Mouse (Mus musculus) v-Abl transformed pro-B cells (cell line): Measurements from ENCODE around the gene Rgma.

Source experiments
- in situ Hi-C, 2 experiments: fragments of 400-800 bp; cut with MboI; formaldehyde crosslinking; loops; one replicate each; pipeline ENCODE4 v1.15.1; 2025; ENCODE audit not compliant: unreplicated experiment in 2 of 2

Rgma gene

GRCm38 (mm10) chr7:73399501-73400044 is 24.3 kb downstream of the Rgma start:
- in situ Hi-C loops = loop anchor here in 1 of 2 experiments (25.0 kb wide), 2 partner anchors 963 to 1162 kb away; no protein-coding TSS in a partner anchor

- in situ Hi-C loops = loop anchor here in 1 of 2 experiments (25.0 kb wide), 2 partner anchors 962 to 1163 kb away; no protein-coding TSS in a partner anchor
These were observed 25.0 kb downstream of the Rgma start for GRCm38 (mm10) chr7:73400051-73400916.

- in situ Hi-C loops = loop anchor here in 1 of 2 experiments (25.0 kb wide), 2 partner anchors 960 to 1165 kb away; no protein-coding TSS in a partner anchor
These were observed 26.8 kb downstream of the Rgma start for GRCm38 (mm10) chr7:73402106-73402505.

- in situ Hi-C loops = loop anchor here in 1 of 2 experiments (25.0 kb wide), 2 partner anchors 960 to 1165 kb away; no protein-coding TSS in a partner anchor
These were observed 27.4 kb downstream of the Rgma start for GRCm38 (mm10) chr7:73402671-73403070.

- in situ Hi-C loops = loop anchor here in 1 of 2 experiments (25.0 kb wide), 2 partner anchors 959 to 1166 kb away; no protein-coding TSS in a partner anchor
These were observed 28.2 kb downstream of the Rgma start for GRCm38 (mm10) chr7:73403538-73403937.

DNA sequence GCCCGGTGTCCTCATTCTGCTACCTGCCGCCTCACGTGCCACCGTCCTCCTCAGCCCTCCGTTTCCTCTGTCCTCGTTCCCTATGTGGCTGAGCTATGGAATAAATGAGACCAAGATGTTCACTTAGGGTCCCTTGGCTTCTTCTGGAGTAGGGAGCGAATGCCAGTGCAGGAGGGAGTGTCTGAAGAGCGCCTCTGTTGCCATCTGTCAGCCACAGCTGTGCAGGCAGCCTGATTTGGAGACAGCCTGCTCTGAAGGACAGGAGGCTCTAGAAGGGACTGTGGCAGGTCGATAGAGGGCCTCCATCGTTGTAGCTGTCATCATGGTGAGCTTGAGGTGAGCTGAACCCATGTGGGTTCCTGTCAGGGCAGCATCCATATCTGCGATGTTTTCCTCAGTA is 30.2 kb downstream of the Rgma start:
- in situ Hi-C loops = loop anchor here in 1 of 2 experiments (25.0 kb wide), 2 partner anchors 957 to 1168 kb away; no protein-coding TSS in a partner anchor

GRCm38 (mm10) chr7:73411523-73411922 is 36.2 kb downstream of the Rgma start:
- in situ Hi-C loops = loop anchor here in 1 of 2 experiments (25.0 kb wide), 2 partner anchors 951 to 1174 kb away; no protein-coding TSS in a partner anchor

DNA sequence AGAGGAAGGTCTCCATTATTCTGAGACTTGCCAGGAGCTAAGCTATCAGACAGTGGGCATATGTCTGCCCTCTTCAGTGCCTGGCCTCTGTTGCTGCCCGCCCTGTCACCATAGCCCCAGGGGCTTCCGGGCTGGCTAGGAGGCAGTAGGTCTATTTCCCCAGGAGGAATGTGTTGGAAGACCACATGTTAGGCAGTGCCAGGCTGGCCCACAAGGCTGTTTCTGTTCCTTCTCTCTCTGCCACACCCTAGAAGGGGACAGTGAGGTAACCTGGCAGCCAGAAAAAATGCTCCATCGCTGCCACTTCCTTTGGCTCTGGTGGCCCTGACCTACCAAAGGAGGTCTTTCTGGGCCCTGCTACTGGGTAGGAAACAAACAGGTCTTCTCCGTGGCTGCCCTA is 36.7 kb downstream of the Rgma start:
- in situ Hi-C loops = loop anchor here in 1 of 2 experiments (25.0 kb wide), 2 partner anchors 950 to 1175 kb away; no protein-coding TSS in a partner anchor

DNA sequence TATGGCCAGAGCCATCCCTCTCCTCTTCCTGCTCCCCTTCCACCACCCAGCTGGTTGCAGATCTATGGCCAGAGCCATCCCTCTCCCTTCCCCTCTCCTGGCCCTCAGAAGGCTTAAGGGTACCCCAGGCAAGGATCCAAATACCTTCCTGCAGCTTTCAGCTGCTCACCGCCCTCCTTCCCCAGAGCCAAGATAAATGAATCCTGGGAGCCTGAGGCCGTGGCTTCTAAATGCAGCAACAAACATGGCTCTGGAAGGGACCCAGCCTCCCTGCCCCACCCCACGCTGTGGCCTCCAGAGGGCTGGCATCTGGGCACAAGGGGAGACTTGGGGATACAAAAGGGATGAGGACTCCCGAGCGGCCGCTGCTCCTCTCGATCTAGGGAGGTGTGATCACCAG is 37.1 kb downstream of the Rgma start:
- in situ Hi-C loops = loop anchor here in 1 of 2 experiments (25.0 kb wide), 2 partner anchors 950 to 1175 kb away; no protein-coding TSS in a partner anchor

GRCm38 (mm10) chr7:73414192-73414591 is 38.9 kb downstream of the Rgma start:
- in situ Hi-C loops = loop anchor here in 1 of 2 experiments (25.0 kb wide), 2 partner anchors 948 to 1177 kb away; no protein-coding TSS in a partner anchor

DNA sequence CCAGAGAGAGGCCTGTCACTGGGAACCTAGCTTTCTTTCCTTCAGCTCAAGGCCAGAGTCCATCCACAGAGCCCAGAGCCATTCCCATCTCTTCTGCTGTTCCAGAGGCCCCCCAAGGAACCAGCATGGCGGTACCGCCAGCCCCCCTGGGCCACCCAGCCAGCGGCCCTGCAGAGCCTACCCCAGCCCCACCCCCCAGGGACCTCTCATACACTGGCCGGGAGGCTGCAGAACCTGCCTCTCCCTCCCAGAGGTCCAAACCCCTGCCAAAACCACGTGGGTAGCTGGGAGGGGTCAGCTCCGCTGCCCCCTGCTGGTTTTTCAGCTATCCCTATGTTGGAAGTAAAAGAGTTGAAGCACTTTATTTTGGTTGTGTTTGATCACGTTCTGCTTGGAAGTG is 44.1 kb downstream of the Rgma start:
- in situ Hi-C loops = loop anchor here in 1 of 2 experiments (25.0 kb wide), 2 partner anchors 943 to 1182 kb away; no protein-coding TSS in a partner anchor

GRCm38 (mm10) chr7:73420827-73421226 is 45.5 kb downstream of the Rgma start:
- in situ Hi-C loops = loop anchor here (5.0 to 25.0 kb wide), 4 partner anchors 941 to 1184 kb away; no protein-coding TSS in a partner anchor

DNA sequence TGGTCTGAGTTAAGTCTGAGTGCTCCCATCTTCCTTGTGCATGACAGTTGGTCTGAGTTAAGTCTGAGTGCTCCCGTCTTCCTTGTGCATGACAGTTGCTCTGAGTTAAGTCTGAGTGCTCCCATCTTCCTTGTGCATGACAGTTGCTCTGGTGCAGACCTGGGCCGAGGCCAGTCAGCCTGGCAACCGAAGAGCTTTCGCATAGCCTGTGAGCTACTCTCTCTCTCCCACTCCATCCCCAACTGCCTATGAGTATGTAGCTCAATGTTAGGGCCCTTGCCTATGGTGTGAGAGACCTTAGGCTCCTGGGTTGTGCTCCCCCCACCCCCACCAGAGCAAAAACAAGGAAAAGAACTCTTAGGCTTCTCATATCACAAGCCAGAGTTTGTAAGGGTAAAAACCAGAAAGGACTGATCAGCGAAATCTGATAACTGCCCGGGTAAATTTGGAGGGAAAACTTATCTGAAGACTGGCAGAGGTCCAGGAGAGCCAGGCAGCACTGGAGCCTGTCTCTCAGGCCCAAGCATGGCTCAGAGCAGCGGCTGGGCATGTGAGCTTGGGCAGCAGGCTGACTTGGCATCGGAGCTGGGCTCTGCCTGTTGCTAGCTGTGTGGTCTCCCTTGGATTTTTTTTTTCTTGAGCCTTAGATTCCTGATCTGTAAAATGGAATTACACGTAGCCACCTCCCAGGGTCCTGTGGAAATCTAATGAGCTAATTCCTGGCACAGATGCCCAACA is 46.1 kb downstream of the Rgma start:
- in situ Hi-C loops = loop anchor here (5.0 to 25.0 kb wide), 4 partner anchors 941 to 1184 kb away; no protein-coding TSS in a partner anchor

GRCm38 (mm10) chr7:73422223-73423113 is 47.2 kb downstream of the Rgma start:
- in situ Hi-C loops = loop anchor here (5.0 to 25.0 kb wide), 4 partner anchors 940 to 1185 kb away; no protein-coding TSS in a partner anchor

DNA sequence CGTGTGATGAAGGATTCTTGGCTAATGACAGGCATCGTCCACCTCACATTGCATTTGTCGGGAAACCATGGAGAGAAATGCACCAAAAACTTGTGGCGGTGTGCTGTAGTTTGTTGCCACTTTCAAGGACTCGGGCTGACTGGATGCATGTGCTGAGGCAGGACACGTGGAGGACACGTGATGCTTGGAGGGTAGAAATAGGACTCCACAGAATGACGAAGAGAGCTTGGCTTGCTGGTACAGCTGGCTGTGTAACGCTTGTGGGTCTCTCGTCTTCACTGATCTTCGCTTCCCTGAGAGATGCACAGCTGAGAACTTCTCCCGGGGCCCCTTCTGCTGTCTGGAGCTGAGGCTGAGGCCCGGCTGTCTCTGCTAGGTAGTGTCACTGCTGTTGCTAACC is 47.9 kb downstream of the Rgma start:
- in situ Hi-C loops = loop anchor here (5.0 to 25.0 kb wide), 4 partner anchors 939 to 1186 kb away; no protein-coding TSS in a partner anchor

GRCm38 (mm10) chr7:73424243-73424642 is 48.9 kb downstream of the Rgma start:
- in situ Hi-C loops = loop anchor here (5.0 to 25.0 kb wide), 4 partner anchors 938 to 1187 kb away; no protein-coding TSS in a partner anchor

DNA sequence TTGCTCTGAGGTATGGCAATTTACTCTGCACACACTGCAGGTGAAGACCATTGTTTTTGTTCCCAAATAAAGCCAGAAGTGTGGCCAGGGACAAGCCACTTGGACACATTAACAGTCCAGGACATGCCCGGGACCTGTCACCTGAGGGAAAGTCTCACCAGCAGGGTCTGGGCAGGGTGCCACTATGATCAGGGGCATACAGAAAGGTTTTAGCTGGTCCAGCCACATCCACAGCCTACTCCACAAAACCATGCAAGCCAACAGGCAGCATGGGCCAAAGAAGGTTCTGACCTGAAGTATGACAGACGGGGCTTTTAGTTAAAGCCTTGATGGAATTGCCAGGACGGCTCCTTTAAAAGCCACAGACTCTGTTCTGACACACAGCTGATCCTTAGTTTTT is 49.4 kb downstream of the Rgma start:
- in situ Hi-C loops = loop anchor here (5.0 to 25.0 kb wide), 4 partner anchors 938 to 1187 kb away; no protein-coding TSS in a partner anchor

- in situ Hi-C loops = no loop called here
These were observed 50.1 kb downstream of the Rgma start for GRCm38 (mm10) chr7:73425451-73425850.

GRCm38 (mm10) chr7:73426235-73426634 is 50.9 kb downstream of the Rgma start:
- in situ Hi-C loops = no loop called here
